Mouse (Mus musculus): ENCODE measurements at regions not wholly inside any gene's neighbourhood (a gene's known extent, or its start where the extent isn't known, plus 50 kb on each side); places are given as distances from the start of the nearest gene placed in this dataset.

DNA sequence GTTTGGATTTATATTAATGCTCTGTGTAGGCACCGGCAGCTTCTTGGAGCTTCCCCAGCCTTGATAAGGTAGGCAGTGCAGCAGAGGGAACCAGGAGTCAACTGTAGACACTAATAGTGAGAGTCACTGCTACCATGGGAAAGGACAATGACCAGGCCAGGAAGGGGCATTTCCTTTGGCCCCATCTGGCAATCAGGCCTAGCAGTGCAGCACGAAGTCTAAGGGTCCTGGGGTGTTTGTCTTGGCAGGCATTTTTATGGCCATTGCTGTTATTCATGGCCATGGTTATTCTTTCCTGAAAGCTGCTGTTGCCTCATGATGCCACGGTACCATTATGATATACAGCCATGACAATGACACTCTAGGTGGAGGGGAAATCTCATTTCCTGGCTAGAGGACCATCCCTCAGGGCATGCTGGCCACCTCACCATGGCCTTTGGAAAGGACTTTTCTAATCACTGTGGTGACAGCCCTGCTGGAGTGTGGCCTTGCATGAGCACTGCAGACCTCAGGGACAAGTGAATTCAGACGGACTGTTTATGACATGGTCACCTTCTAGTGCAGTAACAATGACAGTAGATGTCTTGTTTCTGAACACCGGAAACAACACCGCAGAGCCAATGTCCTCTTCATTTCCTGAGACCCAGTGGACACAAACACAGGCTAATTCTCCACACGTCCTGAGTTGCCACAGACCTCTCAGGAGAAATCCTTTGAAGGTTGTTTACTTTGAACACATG, 111.8 kb upstream of the Gm3448 start:
- no peaks in the 10 kb centered on the region for H3K9me3 ChIP-seq (replicated peaks)
- H3K27me3 ChIP-seq = no peaks in the 10 kb centered on the region
- H3K9ac ChIP-seq = no peak overlapping the region
- no peak overlapping the region for H3K27ac ChIP-seq (replicated peaks)
- no peaks in the 10 kb centered on the region for H3K36me3 ChIP-seq
- no peaks in the 10 kb centered on the region for H3K4me1 ChIP-seq
- ATAC-seq (ENCODE audit: insufficient number of reproducible peaks, low FRiP score, low TSS enrichment, low read depth) = no peak
- 77% methylated on average over 7 of the region's 7 CpGs for WGBS
- no peak overlapping the region for H3K4me3 ChIP-seq (replicated peaks)
- no peak overlapping the region for H3K4me2 ChIP-seq (replicated peaks)

DNA sequence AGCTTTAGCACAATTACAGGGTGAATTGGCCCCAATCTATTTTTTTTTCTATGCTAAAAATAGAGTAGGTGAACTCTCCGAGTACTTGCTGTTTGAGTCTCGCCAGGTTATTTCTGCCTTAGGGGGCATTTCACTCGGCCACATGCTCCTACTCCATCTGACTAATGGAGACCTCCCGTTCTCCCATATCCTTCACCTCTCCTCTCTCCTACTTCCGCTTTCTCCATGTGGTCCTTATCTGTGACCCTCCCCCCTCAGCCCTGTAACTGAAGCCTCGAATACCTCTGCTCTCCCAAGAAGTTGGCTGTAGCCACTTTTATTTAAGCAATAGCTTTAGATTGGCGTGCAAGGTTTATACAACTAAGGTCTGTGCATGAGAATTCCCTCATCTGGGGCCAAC, 111.1 kb upstream of the Gm3448 start:
- Histone ChIP-seq H3K4me1 (no peaks in the 10 kb centered on the region), H3K9ac (no peak overlapping the region), H3K4me2 (replicated peaks) (no peak overlapping the region), H3K27ac (replicated peaks) (no peak overlapping the region), H3K27me3 (no peaks in the 10 kb centered on the region), H3K4me3 (replicated peaks) (no peak overlapping the region), H3K36me3 (no peaks in the 10 kb centered on the region), H3K9me3 (replicated peaks) (no peaks in the 10 kb centered on the region)
- WGBS = 39% methylated on average over 7 of the region's 7 CpGs
- no peak for ATAC-seq (ENCODE audit: insufficient number of reproducible peaks, low FRiP score, low TSS enrichment, low read depth)

DNA sequence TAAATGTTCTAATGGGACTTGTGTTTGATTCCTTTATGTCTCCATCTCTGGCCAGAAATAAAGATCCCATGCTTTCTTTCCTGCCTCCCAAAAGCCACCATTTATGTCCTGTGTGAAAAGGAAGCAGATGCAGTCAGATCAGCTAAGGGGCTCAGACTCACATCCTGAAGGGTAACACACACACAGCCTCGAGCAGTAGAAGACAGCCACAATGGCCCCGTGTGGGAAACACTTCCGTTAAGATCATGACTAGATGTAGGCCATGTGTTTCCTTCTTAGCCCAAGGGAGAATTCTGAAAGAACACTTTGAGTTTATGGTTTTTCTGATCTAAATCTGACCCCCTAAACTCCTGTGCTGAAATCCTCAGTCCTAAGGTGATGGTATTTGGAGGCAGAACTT, 110.4 kb upstream of the Gm3448 start:
- 52% methylated on average over 3 of the region's 3 CpGs for whole genome bisulfite sequencing
- Histone ChIP-seq H3K9ac (no peak overlapping the region), H3K27ac (replicated peaks) (no peak overlapping the region), H3K27me3 (no peaks in the 10 kb centered on the region), H3K4me3 (replicated peaks) (no peak overlapping the region), H3K4me2 (replicated peaks) (no peak overlapping the region), H3K9me3 (replicated peaks) (no peaks in the 10 kb centered on the region), H3K4me1 (no peaks in the 10 kb centered on the region), H3K36me3 (no peaks in the 10 kb centered on the region)
- ATAC-seq (ENCODE audit: insufficient number of reproducible peaks, low FRiP score, low TSS enrichment, low read depth) = no peak

DNA sequence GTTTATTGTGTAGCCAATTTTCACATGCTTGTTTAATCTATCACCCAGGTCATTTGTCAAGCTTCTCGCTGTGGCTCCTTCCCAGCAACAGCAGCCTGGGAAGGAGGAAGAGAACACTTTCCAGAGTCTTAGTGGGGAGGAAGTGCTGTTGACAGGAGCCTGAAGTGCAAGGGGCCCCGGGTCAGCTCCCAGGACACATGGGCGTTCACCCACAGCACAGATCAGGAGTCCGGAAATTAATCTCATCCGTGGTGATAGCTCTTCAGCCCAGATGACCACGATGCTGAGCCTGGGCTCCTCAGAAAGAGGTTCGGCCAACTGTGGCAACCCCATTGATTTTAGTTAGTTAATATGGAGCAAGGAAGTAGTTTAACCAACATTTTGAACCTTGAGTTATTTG, 105.3 kb upstream of the Gm3448 start:
- 64% methylated on average over 7 of the region's 7 CpGs for WGBS
- H3K4me3 ChIP-seq (replicated peaks) = no peak overlapping the region
- H3K4me1 ChIP-seq = no peaks in the 10 kb centered on the region
- H3K4me2 ChIP-seq (replicated peaks) = no peak overlapping the region
- no peak overlapping the region for H3K27ac ChIP-seq (replicated peaks)
- no peak overlapping the region for H3K9ac ChIP-seq
- no peaks in the 10 kb centered on the region for H3K9me3 ChIP-seq (replicated peaks)
- no peak for ATAC-seq (ENCODE audit: insufficient number of reproducible peaks, low FRiP score, low TSS enrichment, low read depth)
- H3K27me3 ChIP-seq = no peaks in the 10 kb centered on the region
- H3K36me3 ChIP-seq = no peaks in the 10 kb centered on the region

DNA sequence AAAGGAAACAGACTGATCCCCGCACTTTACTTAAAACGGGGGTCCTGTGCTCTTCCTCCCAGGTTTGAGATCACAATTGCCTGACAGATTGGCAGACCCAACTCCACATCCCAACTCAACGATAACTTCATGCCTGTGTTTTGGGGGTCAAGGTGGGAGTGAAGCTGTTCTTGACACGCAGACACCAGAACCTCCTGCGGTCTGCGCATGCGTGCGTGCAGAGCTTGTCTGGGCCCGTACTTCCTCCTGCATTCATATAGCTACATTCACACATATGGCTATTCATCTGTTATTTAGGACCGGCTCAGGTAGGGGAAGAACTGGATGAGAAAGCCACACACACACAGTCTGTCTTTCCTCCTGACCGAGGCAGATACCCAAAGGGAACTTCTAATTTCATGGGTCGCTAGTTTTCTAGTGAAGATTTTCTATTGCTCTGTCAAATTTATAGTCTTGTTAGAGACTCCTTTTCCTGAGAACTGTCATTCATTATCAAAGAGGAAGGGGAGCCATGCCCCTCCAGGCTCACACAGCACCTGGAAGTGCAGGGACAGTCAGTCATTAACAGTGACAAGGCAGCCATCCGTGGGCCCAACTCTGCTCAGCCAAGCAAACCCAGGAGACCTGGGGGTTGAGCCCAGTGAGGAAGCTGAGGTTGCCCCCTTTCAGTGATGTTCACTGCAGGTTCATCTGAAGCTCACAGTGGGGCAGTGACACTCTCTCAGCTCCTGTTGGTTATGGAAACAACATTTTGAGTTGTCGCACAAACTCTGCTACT, 104.0 kb upstream of the Gm3448 start:
- no peak overlapping the region for H3K9ac ChIP-seq
- H3K4me3 ChIP-seq (replicated peaks) = no peak overlapping the region
- no peak overlapping the region for H3K4me2 ChIP-seq (replicated peaks)
- H3K27me3 ChIP-seq = no peaks in the 10 kb centered on the region
- no peaks in the 10 kb centered on the region for H3K4me1 ChIP-seq
- H3K9me3 ChIP-seq (replicated peaks) = no peaks in the 10 kb centered on the region
- no peaks in the 10 kb centered on the region for H3K36me3 ChIP-seq
- 72% methylated on average over 14 of the region's 14 CpGs for WGBS
- no peak for ATAC-seq (ENCODE audit: insufficient number of reproducible peaks, low FRiP score, low TSS enrichment, low read depth)
- H3K27ac ChIP-seq (replicated peaks) = no peak overlapping the region

DNA sequence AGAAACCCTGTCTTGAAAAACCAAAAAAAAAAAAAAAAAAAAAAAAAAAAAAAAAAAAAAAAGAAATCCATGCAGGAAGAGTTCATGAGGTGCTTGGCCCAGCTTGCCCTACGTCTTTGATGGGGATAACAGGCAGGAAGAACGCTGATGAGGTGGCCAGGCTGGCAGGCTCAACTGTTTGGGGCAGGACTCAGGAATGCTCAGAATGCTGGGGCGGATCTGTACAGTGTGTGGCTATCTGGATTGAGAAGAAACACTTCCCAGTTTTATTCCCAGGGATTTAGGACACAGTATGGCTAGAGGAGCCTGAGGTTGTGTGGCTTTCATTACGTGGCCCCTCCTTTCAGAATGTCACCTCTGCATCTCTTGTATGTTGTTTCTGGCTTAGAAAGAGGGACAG, 99.1 kb upstream of the Gm3448 start:
- 56% methylated on average over 4 of the region's 4 CpGs for WGBS
- Histone ChIP-seq H3K4me3 (replicated peaks) (no peak overlapping the region), H3K27ac (replicated peaks) (no peak overlapping the region), H3K4me1 (no peaks in the 10 kb centered on the region), H3K9ac (no peak overlapping the region), H3K4me2 (replicated peaks) (no peak overlapping the region), H3K9me3 (replicated peaks) (no peaks in the 10 kb centered on the region), H3K27me3 (no peaks in the 10 kb centered on the region), H3K36me3 (no peaks in the 10 kb centered on the region)
- ATAC-seq (ENCODE audit: insufficient number of reproducible peaks, low FRiP score, low TSS enrichment, low read depth) = no peak

All from embryonic facial prominence, embryonic 15.5 days (tissue).